Mouse (Mus musculus) CD4-positive, CD25-positive, alpha-beta regulatory T cell, adult 4 months (primary cell): ENCODE measurements around the gene Pp2d1. TPM values are rescaled to one million over a fixed set of nuclear protein-coding genes. Genes with fewer than 3 reads are reported as not detected.

Experiments used
- ATAC-seq: one replicate; pipeline ENCODE4 v1.8.0; 2017
- polyA plus RNA-seq, 2 experiments: library from polyadenylated mRNA; unstranded; fragments of 100-300 nt; shearing (Covaris generic); gene quantifications; one replicate each; pipeline ENCODE4 v1.2.1; 2017

Pp2d1 gene
- polyA plus RNA-seq, 2 experiments from 2014 or later, result 0.60 to 1.2 TPM

DNA sequence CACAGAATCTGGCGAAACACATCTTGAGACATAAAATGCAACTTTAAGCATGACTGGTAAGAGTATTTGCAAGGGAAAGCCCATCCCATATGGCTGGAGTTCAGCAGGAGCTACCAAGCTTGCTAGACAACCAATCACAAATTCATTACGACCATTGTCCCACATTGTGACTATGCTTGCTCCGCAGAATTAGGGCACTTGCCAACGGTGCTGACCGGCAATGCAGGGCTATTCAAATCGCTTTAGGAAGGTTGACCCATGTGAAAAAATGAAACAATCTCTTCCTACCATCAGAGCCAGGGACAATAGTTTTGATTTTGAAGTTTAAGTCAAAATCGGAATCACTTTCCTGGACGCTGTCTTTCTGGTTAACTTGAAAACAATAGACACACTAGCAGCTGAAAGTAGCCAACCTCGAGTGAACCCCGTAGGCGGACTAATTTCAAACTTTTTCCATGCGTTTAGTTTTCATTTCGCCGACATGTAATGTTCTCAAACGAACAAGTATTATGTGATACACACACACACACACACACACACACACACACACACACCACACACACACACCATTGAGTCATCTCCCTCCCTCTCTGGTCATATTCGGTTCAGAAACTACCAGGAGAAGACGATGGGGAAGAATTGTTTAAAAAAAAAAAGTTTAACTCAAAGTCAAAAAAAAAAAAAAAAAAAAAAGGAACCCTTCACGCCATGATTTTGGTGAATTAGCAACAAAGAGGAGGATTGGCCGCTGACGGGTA is 27.1 kb upstream of the Pp2d1 start, which contains the start of gene Kat2b:
Gene Kat2b, plus strand, starts transcription at position 701 of the 758 bp plus-strand sequence.
- ATAC-seq, result peak; percentile 8

DNA sequence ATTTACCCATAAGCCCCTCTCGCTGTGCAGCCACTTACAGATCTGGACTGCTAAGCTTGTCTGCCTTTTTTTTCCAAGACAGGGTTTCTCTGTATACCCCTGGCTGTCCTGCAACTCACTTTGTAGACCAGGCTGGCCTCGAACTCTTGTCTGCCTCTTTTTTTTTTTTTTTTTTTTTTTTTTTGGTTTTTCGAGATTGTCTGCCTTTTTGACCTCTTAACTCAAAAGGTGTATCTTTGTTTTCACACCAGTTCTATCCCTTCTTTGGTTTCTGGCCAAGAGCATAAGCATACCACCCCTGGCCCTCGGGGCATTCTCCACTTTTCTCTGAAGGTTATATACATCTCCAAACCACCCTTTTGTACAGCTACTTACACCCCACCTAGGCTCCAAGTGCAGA is 25.6 kb upstream of the Pp2d1 start:
- no peak for ATAC-seq

DNA sequence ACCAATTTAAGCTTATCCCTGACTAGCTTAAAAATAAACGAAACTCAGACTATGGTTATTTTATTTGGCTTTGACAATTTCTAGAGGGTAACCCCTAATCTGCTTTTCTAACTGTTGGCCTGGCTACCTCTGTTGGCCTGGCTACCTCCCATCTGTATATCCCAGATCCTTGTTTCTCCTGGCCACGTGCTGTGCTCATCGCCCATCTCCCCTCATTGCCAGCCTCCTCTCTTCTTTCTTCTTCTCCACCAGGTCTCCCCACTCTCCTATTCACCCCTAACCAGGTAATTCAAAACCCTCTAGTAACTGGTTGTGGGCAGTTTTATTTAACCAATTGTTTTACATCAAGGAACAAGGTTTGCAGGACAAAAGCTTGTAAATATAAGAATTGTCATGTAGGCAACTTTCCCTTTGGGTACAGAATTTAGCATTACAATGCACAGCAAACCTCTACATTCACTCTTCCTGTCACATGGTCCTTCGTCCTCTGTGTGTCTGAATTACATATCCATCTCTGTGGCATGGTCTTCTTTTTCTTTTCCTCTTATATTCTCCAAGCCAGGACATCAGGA is 22.3 kb upstream of the Pp2d1 start:
- ATAC-seq, result no peak

DNA sequence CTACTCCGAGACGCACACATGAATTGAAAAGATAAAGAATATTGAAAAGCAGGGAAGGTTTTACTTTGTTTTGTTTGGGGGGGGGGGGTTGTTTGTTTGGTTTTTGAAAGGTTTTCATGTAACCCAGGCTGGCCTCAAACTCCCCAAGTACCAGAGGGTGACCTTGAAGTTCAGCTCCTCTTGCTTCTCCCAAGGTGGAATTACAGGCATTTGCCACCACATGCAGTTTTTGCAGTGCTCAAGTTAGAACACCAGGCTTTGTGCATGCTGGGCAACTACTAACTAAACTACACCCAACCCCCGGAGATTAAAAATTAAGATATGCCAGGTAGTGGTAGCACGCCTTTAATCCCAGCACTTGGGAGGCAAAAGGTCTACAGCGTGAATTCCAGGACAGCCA is 20.4 kb upstream of the Pp2d1 start:
- ATAC-seq, result no peak

DNA sequence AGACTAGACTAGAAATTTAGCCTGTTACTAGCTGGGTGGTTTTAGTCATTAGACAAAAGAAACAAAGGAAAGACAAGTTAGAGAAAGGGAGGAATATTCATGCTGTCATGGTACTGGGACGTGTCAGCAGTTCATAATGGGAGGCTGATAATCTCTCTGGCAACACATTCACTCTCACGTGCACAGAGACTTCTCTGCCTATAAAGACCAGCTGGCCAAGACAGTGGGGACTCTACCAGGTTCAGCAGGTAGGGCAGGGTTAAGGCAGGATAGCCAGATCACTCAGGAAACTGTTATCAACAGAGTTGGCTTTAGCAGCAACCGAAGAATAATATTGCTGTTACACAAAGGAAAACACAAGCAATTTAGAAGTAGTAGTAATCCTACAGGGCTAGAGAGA is 18.2 kb upstream of the Pp2d1 start:
- ATAC-seq, result peak; percentile 10

DNA sequence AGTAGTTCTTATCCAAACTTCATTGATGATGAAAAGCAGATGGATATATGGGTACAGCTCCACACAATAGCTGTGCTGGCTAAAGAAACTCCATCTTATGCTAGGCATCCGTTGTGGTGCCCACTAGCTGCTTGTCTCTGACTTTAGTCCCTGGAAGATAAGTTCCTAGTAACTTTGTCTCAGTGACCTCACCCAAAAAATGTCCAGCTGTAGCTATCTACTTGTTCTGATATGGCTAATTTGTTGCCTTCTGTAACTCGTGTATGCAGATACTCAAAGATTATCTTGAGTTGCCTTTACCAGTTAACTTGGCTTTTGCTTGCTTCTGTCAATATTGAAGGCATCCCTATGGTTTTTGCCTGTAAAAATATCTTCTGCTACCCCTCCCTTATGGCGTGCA is 15.6 kb upstream of the Pp2d1 start:
- ATAC-seq, result no peak

DNA sequence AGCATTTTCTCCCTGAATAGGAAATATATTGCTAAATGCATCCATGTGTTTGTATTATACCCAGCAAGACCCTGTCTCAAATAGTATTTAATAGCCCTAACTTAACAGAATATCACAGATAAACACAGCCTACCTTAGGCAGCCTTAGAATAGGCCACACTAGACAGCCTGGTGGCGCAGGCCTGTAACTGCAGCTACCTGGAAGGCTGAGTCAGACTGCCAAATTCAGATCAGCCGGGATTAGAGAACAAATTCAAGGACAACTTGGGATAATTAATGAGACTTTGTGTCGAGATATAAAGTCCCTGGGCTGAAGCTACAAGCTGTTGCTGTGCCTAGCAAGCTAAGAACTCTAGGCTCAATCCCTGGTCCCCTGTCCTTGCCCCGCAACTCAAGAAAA is 14.8 kb upstream of the Pp2d1 start:
- peak; percentile 79 for ATAC-seq

DNA sequence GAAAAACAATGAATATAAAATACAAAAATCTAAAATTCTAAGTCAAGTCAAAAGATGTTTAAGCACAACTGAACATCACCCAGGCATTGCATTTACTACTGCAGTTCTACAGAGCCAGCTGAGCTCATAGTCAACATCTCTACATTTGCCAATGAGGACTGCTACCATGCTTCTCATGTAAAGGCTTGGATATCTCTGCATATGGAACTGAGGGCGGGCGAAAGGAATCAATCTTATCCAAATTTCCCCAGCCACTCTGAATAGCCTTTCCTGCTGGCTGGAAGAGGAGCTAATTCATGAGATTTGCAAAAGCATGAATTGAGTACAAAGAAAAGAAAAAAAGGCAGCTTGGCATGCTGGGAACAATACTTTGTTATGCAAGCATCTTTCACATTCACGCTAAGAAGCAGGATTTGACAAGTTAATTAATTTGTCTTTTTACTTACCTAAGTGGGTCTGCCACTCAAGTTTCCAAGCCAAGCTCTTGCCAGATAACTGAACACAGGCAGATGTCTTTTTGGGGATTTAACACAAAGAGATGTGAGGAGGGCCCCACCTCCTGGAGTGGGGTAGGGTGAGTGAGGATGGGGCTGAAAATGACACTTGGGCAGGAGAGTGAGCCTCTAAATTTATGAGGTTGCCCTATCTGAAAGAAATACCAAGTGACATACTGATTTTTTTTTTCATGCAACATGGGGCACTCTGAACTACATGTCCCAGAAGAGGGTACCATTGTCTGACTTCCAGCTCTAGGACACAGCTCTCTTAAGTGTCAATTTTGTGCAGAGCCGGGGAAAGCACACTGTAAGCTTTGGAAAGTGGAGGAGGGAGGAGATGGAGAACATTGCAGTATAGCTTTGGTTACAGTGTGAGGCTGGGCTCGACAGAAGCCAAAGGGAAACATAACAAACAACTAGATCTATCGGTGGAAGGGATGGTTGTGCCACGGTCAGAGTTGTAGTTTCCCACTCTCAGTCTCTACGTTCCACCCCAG is 12.4 kb upstream of the Pp2d1 start:
- no peak for ATAC-seq

DNA sequence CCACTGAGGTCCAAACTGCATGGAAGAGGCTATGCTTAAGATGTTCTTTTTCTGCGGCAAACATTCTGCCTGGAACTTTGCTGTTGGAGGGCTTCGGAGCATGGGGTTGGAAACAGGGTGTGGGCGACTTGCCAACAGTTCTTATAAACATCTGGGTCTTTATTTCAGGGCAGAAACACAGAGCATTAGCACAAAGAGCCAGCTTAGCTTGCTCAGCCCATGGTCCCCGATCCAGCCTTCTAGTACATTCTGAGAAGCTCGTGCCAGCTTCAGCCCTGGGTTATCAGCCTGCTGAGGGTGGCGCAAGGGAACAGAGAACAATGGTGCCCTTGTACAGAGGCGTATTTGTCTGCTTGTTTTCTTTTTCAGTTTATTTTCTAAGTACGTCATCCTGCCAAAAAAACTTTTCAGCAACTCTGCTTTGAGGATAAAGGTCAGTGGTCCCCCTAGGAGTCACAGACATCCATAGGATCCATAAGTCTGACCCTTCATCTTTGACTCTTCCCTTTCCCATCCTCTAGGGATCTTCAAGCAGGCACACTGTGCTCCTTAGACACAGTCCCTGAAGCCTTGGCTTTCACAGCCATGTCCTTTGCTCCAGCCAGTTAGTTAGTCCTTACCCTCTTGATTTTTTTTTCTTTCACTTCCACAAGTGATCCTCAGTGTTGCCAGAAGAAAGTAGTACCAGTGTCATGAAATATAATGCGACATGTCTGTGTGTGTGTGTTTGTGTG is 4.5 kb upstream of the Pp2d1 start:
- ATAC-seq, result no peak

DNA sequence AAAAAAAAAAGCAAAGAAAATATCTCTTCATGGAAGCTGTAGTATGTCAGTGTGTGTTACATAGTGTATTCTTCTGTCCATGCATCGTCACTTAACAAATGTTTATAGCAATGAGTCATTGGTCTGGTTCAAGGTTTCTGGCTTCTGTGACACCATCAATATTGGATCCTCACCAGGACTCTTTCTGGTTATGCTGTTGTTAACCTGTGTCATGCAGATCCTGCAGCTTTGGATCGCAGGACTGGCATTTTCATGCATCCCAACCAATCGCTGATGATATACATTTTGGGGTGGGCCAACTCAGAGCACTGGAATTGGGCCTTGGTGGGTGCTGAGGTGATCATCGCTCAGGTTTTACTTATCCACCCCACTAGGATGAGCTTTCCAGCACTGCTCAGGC is 3.3 kb upstream of the Pp2d1 start:
- ATAC-seq, result no peak

DNA sequence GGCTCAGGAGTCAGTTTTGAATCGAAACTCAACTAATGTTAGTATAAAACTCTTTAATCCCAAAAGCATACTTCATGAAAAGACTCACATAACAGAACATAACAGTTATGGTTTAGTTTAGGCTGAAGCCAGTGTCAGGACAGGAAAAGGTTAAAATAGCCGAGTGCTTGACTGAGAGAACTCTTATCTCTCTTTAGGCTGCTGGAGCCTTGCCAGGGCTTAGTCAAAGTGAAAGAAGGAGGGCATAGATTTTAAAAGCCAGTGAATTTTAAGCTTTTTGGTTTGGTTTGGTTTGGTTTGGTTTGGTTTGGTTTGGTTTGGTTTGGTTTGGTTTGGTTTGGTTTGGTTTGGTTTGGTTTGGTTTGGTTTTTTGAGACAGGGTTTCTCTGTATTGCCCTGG is 6.8 kb downstream of the Pp2d1 start:
- peak; percentile 81 for ATAC-seq

DNA sequence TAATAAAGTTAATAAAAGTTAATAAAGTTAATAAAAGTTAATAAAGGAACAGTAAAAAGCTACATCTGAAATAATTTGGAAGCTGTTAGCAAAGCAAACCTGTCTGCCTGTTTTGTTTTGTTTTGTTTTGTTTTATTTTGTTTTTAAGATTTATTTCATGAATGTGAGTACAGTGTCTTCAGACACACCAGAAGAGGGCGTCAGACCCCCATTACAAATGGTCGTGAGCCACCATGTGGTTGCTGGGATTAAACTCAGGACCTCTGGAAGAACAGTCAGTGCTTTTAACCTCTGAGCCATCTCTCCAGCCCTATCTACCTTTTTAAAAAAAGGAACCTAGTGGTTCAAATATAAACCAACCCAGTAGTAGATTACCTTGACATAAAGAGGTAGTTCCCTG is 8.1 kb downstream of the Pp2d1 start:
- ATAC-seq, result no peak

DNA sequence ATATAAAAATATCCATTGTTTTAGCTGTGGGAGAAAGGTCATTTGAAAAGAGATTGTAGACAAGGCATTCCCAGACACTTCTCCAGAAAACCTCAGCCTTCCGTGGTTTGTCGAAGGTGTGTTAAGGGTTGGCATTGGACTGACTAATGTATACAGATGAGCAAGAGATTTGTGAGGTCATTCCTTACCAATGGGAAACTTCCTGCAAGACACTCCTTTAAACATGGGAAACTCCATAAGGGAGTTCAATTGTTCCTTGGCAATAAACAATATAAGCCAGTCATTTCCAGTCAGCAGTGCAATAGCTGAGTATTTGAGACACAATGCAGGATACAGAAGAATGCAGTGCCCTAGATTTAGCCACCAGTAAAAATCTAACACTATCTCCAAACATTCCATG is 11.2 kb downstream of the Pp2d1 start:
- no peak for ATAC-seq

DNA sequence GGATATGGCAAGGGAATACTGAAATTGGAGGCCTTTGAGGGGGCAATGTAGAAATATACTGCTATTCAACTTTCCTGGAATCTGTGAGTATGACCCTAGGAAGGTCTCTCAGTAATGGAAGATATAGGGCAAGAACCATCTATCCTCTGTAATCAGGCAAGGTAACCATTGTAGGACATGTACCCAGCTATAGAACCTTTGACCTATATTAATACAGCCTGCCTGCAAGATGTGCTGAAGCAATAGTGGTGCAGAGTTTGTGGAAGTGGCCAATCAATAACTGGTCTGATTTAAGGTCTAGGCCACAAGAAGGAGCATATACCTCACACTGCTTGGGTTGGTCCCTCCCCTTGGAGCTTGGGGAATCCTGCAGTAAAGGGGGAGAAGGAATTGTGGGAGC is 18.7 kb downstream of the Pp2d1 start:
- no peak for ATAC-seq

DNA sequence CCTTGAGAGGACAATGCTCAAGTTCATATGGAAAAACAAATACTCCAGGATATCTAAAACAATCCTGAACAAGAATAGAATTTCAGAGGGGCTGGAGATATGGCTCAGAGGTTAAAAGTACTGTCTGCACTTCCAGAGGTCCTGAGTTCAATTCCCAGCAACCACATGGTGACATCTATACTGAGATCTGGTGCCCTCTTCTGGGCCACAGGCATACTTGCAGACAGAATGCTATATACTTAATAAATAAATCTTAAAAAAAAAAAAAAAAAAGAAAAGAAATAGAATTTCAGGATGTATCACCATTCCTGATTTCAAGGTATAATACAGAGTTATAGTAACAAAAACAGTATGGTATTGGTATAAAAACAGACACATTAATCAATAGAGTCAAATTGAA is 19.9 kb downstream of the Pp2d1 start:
- ATAC-seq, result no peak

DNA sequence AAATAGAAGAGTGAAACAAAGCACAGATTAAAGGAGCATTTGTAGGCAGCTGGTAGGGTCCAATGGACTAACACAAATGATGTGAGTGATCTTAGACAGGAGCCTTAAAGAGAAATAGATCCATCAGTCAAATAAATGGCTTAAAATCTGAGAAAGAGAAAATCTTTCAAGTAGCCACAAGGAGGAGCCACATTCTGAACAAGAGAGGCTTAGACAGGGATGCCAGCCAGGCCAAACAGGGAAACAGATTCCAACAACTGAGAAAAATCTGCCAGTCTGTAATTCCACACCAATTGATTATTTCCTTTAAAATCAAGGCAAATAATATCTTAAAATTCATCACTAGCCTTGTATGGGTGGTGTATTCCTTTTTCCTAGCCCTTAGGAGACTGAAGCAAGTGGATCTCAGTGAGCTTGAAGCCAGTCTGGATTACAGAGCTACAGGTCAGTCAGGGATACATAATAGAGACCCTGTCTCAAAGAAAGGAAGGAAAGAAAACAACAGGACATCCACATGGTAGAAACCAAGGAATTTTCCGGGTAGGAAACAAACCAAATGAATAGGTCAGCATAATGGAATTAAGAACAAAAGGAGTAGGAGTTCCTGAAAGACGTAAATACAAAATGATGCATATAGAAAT is 26.8 kb downstream of the Pp2d1 start:
- ATAC-seq, result peak; percentile 55

DNA sequence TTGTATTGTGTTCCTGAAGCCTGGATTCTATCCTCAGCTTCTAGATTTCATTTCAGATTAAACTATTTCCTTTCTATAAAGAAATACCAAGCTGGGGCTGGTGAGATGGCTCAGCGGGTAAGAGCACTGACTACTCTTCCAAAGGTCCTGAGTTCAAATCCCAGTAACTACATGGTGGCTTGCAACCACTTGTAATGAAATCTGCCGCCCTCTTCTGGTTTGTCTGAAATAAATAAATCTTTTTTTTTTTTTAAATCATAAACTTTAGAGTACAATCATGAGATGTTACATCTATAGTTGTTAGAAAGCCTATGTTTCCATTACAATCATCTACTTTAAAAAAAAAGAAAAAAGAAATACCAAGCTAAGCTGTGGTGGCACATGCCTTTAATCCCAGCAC is 36.3 kb downstream of the Pp2d1 start:
- no peak for ATAC-seq

DNA sequence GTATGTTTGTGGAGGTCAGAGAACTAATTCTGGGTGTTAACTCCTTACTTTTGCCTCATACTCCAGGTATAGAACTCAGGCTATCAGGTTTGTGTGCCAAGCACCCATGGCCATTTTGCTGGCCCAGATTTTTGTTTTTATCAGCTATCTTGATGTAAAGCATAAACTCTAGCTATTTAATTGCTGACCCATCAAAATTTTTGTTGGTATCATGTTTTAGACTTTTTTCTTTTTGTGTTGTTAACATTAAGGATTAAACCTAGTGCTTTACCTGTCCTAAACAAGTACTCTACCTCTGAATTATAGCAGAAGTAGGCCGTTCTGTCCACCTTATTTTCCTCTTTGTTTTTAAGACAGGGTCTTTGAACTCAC is 50.3 kb downstream of the Pp2d1 start:
- ATAC-seq, result no peak

DNA sequence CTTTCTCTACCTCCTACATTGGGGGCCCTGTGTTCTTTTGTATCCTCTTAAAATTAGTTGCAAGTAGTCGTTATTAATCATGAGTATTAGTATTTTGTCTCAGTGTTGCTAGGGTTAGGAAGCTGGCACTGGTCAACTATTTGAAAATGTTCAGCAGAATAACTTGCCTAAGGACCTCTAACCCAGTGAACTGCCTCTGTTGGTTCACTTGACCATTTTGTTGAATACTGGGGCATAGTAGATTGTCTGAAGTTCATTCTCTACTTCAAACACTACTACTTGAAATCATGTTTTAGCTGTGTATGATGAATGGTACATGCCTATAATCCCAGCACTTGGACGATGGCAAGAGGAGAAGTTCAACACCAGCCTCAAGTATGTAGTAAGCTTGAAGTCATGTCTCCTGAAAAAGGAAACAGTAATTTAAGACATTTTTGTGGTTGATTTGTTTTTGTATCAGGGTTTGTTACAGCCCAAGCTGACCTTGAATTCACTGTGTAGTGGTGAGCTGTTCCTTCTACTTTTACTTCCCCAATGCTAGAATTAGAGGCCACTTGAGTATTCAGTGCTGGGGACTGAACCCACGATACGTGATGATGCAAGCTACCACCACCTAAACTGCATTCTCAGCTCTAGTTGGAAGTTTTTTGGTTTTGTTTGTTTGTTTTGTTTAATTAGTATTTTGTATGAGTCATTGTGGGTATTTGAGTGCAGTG is 50.8 kb downstream of the Pp2d1 start:
- ATAC-seq, result no peak

DNA sequence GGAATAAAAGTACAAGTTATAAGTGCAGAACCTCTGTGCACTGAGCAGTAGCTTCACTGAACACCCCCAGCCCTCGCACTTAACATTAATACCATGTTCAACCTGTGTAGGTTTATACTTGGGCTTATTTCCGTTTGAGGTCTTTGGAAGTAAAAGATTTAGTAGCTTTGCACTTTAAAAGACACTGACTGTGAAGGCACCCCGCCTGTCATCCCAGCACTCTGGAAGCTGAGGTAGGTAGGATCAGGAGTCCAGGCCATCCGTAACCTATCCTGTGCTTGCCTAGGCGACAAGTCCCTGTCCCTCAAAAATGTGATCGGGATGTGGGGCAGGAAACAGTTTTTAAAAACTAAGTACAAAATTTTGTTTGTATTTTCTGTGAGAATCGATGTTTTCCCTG is 58.8 kb downstream of the Pp2d1 start:
- ATAC-seq, result no peak

DNA sequence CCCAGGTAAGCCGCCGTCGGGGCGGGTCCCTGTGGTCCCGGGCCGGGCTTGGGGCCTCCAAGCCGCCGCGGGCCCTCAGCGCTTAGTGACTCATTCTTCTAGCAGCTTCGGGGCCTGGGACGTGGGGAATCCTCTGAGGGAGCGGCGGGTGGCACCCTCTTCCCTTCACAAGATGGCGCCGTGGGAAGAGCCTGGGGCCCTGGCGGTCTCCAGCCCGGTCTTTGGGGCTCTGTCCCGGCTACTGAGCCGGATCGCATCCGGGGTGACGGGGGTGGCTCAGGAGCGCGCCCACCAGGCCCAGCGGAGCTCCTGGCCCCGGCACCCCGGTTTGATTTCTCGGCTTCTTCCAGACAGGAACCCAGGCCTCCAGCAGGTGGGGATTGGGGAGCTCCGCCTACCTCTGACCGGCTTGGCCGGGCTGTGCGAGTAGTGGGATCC is 59.6 kb downstream of the Pp2d1 start:
- peak; percentile 27 for ATAC-seq
